Mouse (Mus musculus) gastrocnemius, postnatal 14 days (tissue): ENCODE results near the gene Dtx2. TPM values are rescaled to one million over a fixed set of nuclear protein-coding genes. Genes with fewer than 3 reads are reported as not detected.

Experiments used
- DNase-seq: peaks from one replicate; pipeline ENCODE4 v3.0.0; 2021; ENCODE audit warnings: mixed read lengths
- intact Hi-C: fragments of 180-260 bp; cut with DNase I; formaldehyde crosslinking; loops from one replicate; pipeline ENCODE4 v1.15.1; 2025; ENCODE audit warnings: low total_unique reads
- total RNA-seq, 2 experiments: library from RNA; stranded (reverse); gene quantifications; 2 replicates each; pipeline ENCODE4 v1.2.3; 2021

Dtx2 gene
- total RNA-seq, 2 experiments from 2014 or later = 6.7 to 7.5 TPM

DNA sequence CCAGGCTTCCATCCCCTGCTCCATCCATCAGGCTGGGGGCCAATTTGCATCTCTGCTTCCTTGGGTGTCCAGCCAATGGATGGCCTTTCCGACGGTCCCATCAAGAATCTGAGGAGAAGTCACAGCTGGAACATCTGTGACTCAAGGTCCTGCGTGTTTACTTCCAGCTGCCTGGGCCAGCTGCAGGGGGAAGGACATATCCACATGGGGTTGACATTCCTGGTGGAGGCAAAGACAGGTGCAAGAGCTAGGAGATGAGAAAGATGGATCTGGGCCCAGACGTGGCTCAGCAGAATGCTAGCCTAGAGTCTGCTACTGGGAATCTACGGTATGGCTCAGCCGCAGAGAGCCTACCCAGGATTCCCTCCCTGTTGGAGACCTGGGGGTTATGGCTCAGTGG is 24.4 kb upstream of the Dtx2 start:
- intact Hi-C loops = no loop called here

DNA sequence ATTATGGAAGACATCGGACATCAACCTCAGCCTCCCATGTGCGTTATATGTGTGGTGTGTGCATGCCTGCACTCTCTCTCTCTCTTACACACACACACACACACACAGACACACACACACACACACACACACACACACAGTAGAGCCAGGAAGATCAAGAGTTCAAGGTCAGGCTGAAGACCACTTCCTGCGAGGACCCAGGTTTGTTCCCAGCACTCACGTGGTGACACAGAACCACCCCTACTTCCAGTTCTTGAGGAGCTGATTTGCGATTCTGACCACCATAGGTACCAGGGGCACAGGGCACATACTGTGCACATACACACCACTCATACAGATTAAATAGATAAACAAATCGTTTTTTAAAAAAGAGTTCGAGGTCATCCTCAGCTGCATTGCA is 22.7 kb upstream of the Dtx2 start:
- no peak for DNase-seq
- intact Hi-C loops = no loop called here

More for the DNA sequence above, 24.4 kb upstream of the Dtx2 start:
- no peak for DNase-seq

- intact Hi-C loops = no loop called here
- DNase-seq = no peak
These were observed 20.2 kb upstream of the Dtx2 start, which contains the start of gene Ssc4d for GRCm38 (mm10) chr5:135974365-135974764. Gene Ssc4d (minus strand): TSS chr5:135974531.

GRCm38 (mm10) chr5:135975893-135976668 is 18.5 kb upstream of the Dtx2 start:
- intact Hi-C loops = no loop called here
- no peak for DNase-seq

DNA sequence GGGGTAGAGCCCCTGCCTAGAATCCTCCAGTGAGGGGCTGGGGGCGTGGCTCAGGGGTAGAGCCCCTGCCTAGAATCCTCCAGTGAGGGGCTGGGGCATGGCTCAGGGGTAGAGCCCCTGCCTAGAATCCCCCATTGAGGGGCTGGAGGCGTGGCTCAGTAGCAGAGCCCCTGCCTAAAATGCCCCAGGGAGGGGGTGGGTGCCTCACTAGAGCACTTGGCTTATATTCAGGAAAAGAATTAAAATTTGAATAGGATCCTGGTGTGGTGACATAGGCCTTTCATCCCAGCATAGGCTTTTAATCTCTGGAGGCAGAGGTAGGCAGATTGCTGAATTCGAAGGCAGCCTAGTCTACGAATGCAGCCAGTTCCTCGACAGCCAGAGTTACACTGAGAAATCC is 15.2 kb upstream of the Dtx2 start:
- intact Hi-C loops = no loop called here
- no peak for DNase-seq

DNA sequence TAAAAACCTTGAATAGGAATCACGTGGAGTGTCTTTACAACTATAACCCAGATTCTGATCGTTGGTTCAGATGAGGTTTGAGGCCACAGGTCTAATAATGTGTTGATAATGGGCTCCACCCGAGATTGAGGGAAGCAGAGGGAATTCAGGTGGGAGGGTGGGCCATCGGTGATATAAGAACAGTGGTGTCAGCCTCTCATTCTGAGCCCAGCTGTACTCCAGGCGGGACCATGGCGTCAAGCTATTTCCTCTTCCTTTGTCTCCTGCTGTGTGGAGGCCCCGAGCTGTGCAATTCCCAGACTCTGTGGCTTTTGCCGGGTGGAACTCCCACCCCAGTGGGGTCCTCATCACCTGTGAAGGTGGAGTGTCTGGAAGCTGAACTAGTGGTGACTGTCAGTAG is 14.7 kb upstream of the Dtx2 start, which contains the start of gene Zp3:
Gene Zp3 (plus strand): TSS at position 196 of the 400 bp plus-strand sequence.
- DNase-seq = no peak
- intact Hi-C loops = loop anchor here (5.0 kb wide), 1 partner anchor 77 kb away; no protein-coding TSS in a partner anchor

GRCm38 (mm10) chr5:135982398-135982797 is 12.2 kb upstream of the Dtx2 start:
- DNase-seq = peak; percentile 75
- intact Hi-C loops = loop anchor here (5.0 kb wide), 1 partner anchor 75 kb away; no protein-coding TSS in a partner anchor

GRCm38 (mm10) chr5:135984546-135985044 is 10.0 kb upstream of the Dtx2 start:
- intact Hi-C loops = loop anchor here (5.0 kb wide), 1 partner anchor 73 kb away; no protein-coding TSS in a partner anchor
- no peak for DNase-seq

DNA sequence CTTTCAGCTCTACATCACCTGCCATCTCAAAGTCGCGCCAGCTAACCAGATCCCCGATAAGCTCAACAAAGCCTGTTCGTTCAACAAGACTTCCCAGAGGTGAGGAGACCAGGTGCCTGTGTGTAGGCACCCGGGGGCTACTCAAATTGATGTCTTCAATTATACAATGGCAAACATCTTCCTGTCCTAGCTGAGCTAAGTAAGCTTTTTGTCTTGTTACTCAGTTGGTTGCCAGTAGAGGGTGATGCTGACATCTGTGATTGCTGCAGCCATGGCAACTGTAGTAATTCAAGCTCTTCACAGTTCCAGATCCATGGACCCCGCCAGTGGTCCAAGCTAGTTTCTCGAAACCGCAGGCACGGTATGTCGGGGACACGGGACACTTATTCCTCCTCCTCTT is 7.4 kb upstream of the Dtx2 start:
- intact Hi-C loops = no loop called here
- DNase-seq = no peak

- no peak for DNase-seq
- intact Hi-C loops = no loop called here
These were observed 4.0 kb upstream of the Dtx2 start for GRCm38 (mm10) chr5:135990601-135991000.

GRCm38 (mm10) chr5:135993381-135993965 is 1.1 kb upstream of the Dtx2 start:
- no peak for DNase-seq
- intact Hi-C loops = no loop called here

DNA sequence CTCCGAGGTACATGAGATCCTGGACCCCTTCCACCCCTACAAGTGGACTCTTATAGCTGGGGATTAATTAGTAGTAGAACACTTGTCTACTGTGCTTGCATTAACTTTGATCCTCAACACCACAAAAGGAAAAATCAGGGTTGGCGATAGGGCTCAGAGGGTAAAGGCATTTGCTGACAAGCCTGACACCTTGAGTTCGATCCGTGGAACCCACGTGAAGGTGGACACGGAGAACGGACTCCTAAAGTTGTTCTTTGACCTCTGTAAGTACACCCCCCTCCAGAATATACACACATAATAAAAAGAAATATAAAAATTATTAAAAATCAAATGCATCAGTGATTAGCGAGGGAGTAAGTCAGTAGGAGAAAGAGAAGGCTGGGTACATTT is 270 bp upstream of the Dtx2 start:
- intact Hi-C loops = no loop called here
- DNase-seq = no peak

GRCm38 (mm10) chr5:135996162-135996561 is 1.6 kb downstream of the Dtx2 start:
- intact Hi-C loops = no loop called here
- no peak for DNase-seq

DNA sequence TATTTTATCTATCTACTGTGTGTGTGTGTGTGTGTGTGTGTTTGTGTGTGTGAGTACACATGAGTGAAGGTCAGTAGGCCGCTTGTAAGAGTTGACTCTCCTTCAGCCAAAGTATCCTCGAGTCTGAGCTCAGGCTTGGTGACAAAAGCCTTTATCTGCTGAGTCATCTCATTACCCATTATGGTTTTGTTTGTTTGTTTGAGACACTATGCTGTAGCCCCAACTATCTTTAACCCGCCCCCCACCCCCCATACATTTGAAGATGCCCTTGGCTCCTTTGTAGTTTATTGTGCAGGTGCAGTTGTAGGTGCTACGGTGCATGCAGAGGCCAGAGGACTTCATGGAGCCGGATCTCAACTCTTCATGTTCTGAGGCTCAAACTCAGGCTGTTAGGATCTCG is 6.6 kb downstream of the Dtx2 start:
- DNase-seq = no peak
- intact Hi-C loops = no loop called here

GRCm38 (mm10) chr5:136002325-136002724 is 7.7 kb downstream of the Dtx2 start:
- DNase-seq = no peak
- intact Hi-C loops = no loop called here

DNA sequence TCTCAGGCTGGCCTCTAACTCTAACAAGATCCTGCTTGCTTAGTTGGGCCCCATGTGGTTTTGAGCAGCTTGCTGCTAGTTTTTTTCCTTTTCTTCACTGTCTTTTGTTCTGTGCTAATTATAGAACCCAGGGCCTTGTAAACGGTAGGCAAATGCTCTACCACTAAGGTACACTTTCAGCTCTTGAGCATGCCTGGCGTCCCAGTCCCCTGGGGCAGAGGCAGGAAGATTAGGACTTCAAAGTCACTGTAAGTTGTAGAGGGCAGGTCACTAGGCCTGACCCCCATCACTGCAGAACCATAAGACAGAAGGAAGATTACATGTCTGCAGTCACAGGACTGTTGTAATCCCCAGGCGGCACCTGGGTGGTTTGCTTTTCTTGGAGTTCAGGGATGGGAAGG is 8.2 kb downstream of the Dtx2 start:
- intact Hi-C loops = no loop called here
- DNase-seq = no peak

- no peak for DNase-seq
- intact Hi-C loops = no loop called here
These were observed 9.9 kb downstream of the Dtx2 start for GRCm38 (mm10) chr5:136004537-136004936.

GRCm38 (mm10) chr5:136007745-136008144 is 13.1 kb downstream of the Dtx2 start:
- DNase-seq = no peak
- intact Hi-C loops = no loop called here

DNA sequence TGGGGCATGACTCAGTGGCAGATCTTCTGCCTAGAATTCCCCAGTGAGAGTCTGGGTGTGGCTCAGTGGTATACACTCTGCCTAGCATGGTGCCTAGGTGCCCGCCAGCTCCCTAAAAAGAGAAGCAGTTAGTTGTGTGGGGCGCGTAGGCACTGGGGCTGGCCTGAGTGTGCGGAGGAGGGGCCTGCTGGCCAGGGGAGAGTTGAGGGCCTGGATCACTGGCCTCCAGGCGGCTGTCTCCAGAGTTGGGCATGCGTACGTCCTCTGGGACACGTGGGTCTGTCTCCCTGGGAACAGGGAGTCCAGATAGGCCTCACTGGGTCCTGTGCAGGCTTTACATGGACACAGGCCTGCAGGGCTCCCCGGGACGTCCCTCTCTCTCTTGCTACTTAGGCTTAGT is 20.3 kb downstream of the Dtx2 start:
- DNase-seq = no peak
- intact Hi-C loops = no loop called here

- no peak for DNase-seq
- intact Hi-C loops = no loop called here
These were observed 21.0 kb downstream of the Dtx2 start for GRCm38 (mm10) chr5:136015586-136015985.
